Comparison of ENCODE assay signal across 8 mouse cellular contexts in genomic region chr11:56116553-56117232, GRCm38 (mm10).
DNase-seq lines count a peak whose midpoint lies in the region; ATAC-seq and TF ChIP-seq lines count a peak whose summit lies in the region.
"Had no signal": no experiment of that assay in that cellular context is flagged by ENCODE, and none has a peak within 500 bp of the region (broad histone marks: within the 10 kb centered on the region; RNA-seq: fewer than 3 reads in every experiment).

No protein-coding gene starts in this region.

- no peak overlapping the region for H3K27ac ChIP-seq in liver, adult 2 months (replicated peaks; ENCODE audit: insufficient read depth, low read depth, low read length)
- H3K27ac ChIP-seq in forebrain, embryonic 15.5 days (replicated peaks) = no peak overlapping the region
- H3K27ac ChIP-seq: liver, embryonic 13.5 days had no signal

- TF ChIP-seq CTCF in liver, adult 2 months (IDR thresholded peaks at IDR 0.05; ENCODE audit: low read depth, low read length) = peak; percentile 50
- peak; percentile 68; the same call in 1 of the 2 replicates for TF ChIP-seq CTCF in brain, embryonic 14.5 days (IDR thresholded peaks at IDR 0.05; ENCODE audit: borderline replicate concordance, extremely low read depth, insufficient read depth, insufficient read length)

- H3K36me3 ChIP-seq in liver, adult 2 months (ENCODE audit: control insufficient read depth, insufficient read depth, low read length) = no peaks in the 10 kb centered on the region
- no peaks in the 10 kb centered on the region for H3K36me3 ChIP-seq in forebrain, embryonic 15.5 days
- H3K36me3 ChIP-seq: liver, embryonic 13.5 days had no signal

- H3K79me2 ChIP-seq in liver, adult 2 months (ENCODE audit: control insufficient read depth, insufficient read depth, low read length) = no peaks in the 10 kb centered on the region

- TF ChIP-seq POLR2A in liver, adult 2 months (IDR thresholded peaks at IDR 0.05; ENCODE audit: extremely low read depth, insufficient read depth, low read length) = no peak
- no peak for TF ChIP-seq POLR2A in brain, embryonic 14.5 days (IDR thresholded peaks at IDR 0.05; ENCODE audit: borderline replicate concordance, extremely low read depth, insufficient read depth, insufficient read length, poor library complexity, severe bottlenecking)

- H3K9me3 ChIP-seq in forebrain, embryonic 15.5 days = no peaks in the 10 kb centered on the region
- H3K9me3 ChIP-seq: liver, embryonic 13.5 days had no signal

- H3K4me2 ChIP-seq in forebrain, embryonic 15.5 days (replicated peaks) = no peak overlapping the region
- H3K4me2 ChIP-seq: liver, embryonic 13.5 days had no signal

- no peak overlapping the region for H3K9ac ChIP-seq in liver, adult 2 months (ENCODE audit: low read depth, low read length)
- H3K9ac ChIP-seq in forebrain, embryonic 15.5 days (replicated peaks) = no peak overlapping the region
- H3K9ac ChIP-seq: liver, embryonic 13.5 days had no signal

- ATAC-seq in forebrain, embryonic 15.5 days (replicated peaks) = peak; percentile 51; the same call in 1 of the 2 replicates
- ATAC-seq in granulocyte monocyte progenitor cell, adult 5-6 weeks (replicated peaks; ENCODE audit: poor library complexity, severe bottlenecking) = no peak

- 34% methylated on average over 12 of the region's 12 CpGs for WGBS in liver, adult 2 months
- WGBS in forebrain, embryonic 15.5 days = 52% methylated on average over 12 of the region's 12 CpGs

- no peaks in the 10 kb centered on the region; the same call in 1 of the 2 replicates for H3K27me3 ChIP-seq in liver, adult 2 months (ENCODE audit: control insufficient read depth, insufficient read depth, low read length)
- H3K27me3 ChIP-seq in forebrain, embryonic 15.5 days = no peaks in the 10 kb centered on the region
- H3K27me3 ChIP-seq: liver, embryonic 13.5 days had no signal

- peak; percentile 37 for DNase-seq in liver, adult 2 months (ENCODE audit: extremely low read depth, low read depth, low spot score)
- no peak for DNase-seq in liver
- peak; percentile 89 for DNase-seq in brain, embryonic 14.5 days (ENCODE audit: low read depth)
- DNase-seq in layer of hippocampus, adult 9-10 months (ENCODE audit: low spot score) = peak; percentile 12
- DNase-seq in neural tube, embryonic 10.5 days (ENCODE audit: extremely low spot score, low spot score) = peak; percentile 32
- DNase-seq: liver, embryonic 13.5 days had no signal

- H3K4me3 ChIP-seq in liver, adult 2 months (ENCODE audit: insufficient read depth, low read depth, low read length) = no peak overlapping the region
- no peak overlapping the region for H3K4me3 ChIP-seq in forebrain, embryonic 15.5 days
- H3K4me3 ChIP-seq: liver, embryonic 13.5 days had no signal

- H3K4me1 ChIP-seq in liver, adult 2 months (ENCODE audit: control insufficient read depth, insufficient read depth, low read length) = no peaks in the 10 kb centered on the region
- H3K4me1 ChIP-seq in forebrain, embryonic 15.5 days = no peaks in the 10 kb centered on the region
- H3K4me1 ChIP-seq: liver, embryonic 13.5 days had no signal
